Mouse (Mus musculus) hindbrain, embryonic 11.5 days (tissue): ENCODE results near the gene Slc4a10. TPM values are rescaled to one million over a fixed set of nuclear protein-coding genes. Genes with fewer than 3 reads are reported as not detected.
A peak's percentile ranks its signal among the peaks of the same experiment; 100 is the strongest.

Experiments
- ATAC-seq: fragments of 200-750 bp; cut with Nextera tagmentation; 2 replicates; pipeline ENCODE4 v1.8.0; 2017; ENCODE audit warnings: mild to moderate bottlenecking, moderate TSS enrichment, moderate library complexity; ENCODE audit not compliant: low FRiP score
- DNase-seq: peaks from one replicate; pipeline ENCODE4 v3.0.0-alpha.2; 2015; ENCODE audit warnings: low spot score
- H3K27ac ChIP-seq: fragments of 300-500 bp; sonication (generic); 2 replicates; pipeline ENCODE4 v1.5.1; 2014; ENCODE audit warnings: mild to moderate bottlenecking, low read depth, low read length
- H3K27me3 ChIP-seq: fragments of 300-500 bp; sonication (generic); 2 replicates; pipeline ENCODE4 v1.6.1; 2014; ENCODE audit warnings: mild to moderate bottlenecking, low read length, moderate library complexity, mixed read lengths; ENCODE audit not compliant: control insufficient read depth, insufficient read depth
- H3K36me3 ChIP-seq: fragments of 300-500 bp; sonication (generic); 2 replicates; pipeline ENCODE4 v1.6.1; 2014; ENCODE audit warnings: mild to moderate bottlenecking, low read length, moderate library complexity, mixed read lengths; ENCODE audit not compliant: control insufficient read depth, insufficient read depth
- H3K4me1 ChIP-seq: fragments of 300-500 bp; sonication (generic); replicated peaks from 2 replicates; pipeline ENCODE4 v1.6.1; 2014; ENCODE audit warnings: low read length, mixed read lengths; ENCODE audit not compliant: control insufficient read depth, insufficient read depth
- H3K4me2 ChIP-seq: fragments of 300-500 bp; sonication (generic); replicated peaks from 2 replicates; pipeline ENCODE4 v1.6.1; 2014; ENCODE audit warnings: mild to moderate bottlenecking, low read depth, low read length
- H3K4me3 ChIP-seq: fragments of 300-500 bp; sonication (generic); 2 replicates; pipeline ENCODE4 v1.5.1; 2014; ENCODE audit warnings: low read depth, low read length
- H3K9ac ChIP-seq: fragments of 300-500 bp; sonication (generic); 2 replicates; pipeline ENCODE4 v1.6.1; 2014; ENCODE audit warnings: low read depth, low read length
- H3K9me3 ChIP-seq: fragments of 300-500 bp; sonication (generic); 2 replicates; pipeline ENCODE4 v1.6.1; 2016; ENCODE audit warnings: low read length; ENCODE audit not compliant: control insufficient read depth
- WGBS: fragments of 180-500 bp; shearing (Covaris S2); extraction: QIAGEN DNeasy Blood & Tissue Kit; methylation state at CpG from one replicate; pipeline ENCODE4 v1.1.7; 2014; 5-methylcytosine and 5-hydroxymethylcytosine counted together
- polyA plus RNA-seq: library from polyadenylated mRNA; unstranded; fragments of >200 nt; fragmentation: Nextera tagmentation; extraction: Ambion mirVana; gene quantifications from 2 replicates; pipeline ENCODE4 v1.2.1, GENCODE M21; 2014

Slc4a10 gene
- polyA plus RNA-seq, 1 experiment from 2014 or later = 2.7 TPM

DNA sequence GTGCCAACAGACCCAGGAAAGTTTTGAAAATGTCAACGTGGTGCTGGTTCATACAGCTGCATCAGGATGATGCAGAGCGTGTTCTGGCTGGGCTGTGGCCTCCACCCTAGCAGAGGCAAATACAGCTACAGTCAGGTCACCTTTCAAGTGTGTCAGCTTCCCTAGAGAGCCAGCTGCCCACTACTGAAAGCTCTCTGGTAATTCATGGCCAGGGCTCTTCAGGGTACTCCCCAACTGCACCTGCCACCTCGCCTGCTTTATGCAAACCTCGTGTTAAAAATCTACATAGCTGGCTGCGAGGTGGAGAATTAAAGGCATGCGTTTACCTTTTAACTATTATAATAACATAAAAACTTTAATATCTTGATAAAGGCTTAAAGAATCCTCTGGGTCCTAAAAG, 298.1 kb downstream of the Slc4a10 start:
- Histone ChIP-seq H3K27me3 (no peaks in the 10 kb centered on the region), H3K9ac (no peak overlapping the region), H3K4me1 (no peaks in the 10 kb centered on the region), H3K9me3 (no peaks in the 10 kb centered on the region), H3K4me3 (no peak overlapping the region), H3K4me2 (no peak overlapping the region), H3K36me3 (no peaks in the 10 kb centered on the region), H3K27ac (no peak overlapping the region)
- ATAC-seq (no peak), DNase-seq (no peak)
- 69% methylated on average over 6 of the region's 6 CpGs for WGBS

DNA sequence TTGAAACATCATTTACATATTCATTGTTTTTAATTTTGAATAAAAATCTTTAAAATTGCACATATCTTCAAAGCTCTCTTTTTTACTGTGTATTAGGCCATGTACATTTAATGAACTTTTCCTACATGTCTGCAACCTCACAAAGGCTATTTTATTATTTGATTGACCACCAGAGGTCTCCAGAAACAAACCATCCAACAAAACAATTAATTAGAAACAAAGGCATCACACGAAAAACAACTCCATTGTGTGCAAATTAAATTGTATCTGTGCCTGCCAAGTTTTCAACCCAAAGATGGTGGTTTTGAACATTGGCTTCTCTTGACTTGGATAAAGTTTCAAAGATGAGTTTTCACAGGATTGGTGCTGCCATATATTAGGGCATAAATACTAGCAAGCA, 300.5 kb downstream of the Slc4a10 start:
- no peak overlapping the region for H3K9ac ChIP-seq
- H3K27ac ChIP-seq = no peak overlapping the region
- H3K4me3 ChIP-seq = no peak overlapping the region
- no peaks in the 10 kb centered on the region for H3K36me3 ChIP-seq
- H3K4me2 ChIP-seq = no peak overlapping the region
- DNase-seq (no peak), ATAC-seq (no peak)
- no peaks in the 10 kb centered on the region for H3K4me1 ChIP-seq
- H3K9me3 ChIP-seq = no peaks in the 10 kb centered on the region
- H3K27me3 ChIP-seq = no peaks in the 10 kb centered on the region
- 24% methylated on average over 1 of the region's 1 CpGs for WGBS

DNA sequence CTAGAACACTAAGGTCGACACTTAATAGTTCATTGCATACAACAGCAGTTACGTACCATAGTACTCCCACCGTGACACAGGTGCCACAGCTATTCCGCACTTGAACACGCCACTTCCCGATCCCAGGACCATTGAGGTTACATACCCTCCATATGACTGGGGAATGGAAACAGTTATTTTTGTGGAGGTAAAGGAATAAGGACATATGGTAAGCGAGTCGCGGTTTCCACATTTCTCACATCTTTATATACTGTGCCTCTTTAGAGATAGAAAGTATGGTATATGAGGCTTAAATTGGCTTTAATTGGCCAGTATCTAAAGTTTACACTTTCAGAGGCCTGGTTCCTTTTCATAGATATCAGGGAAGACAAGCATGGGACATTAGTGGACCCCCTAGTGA, 301.5 kb downstream of the Slc4a10 start:
- DNase-seq (no peak), ATAC-seq (no peak)
- no peaks in the 10 kb centered on the region for H3K4me1 ChIP-seq
- H3K9ac ChIP-seq = no peak overlapping the region
- H3K9me3 ChIP-seq = no peaks in the 10 kb centered on the region
- H3K4me3 ChIP-seq = no peak overlapping the region
- no peaks in the 10 kb centered on the region for H3K36me3 ChIP-seq
- no peak overlapping the region for H3K27ac ChIP-seq
- no peak overlapping the region for H3K4me2 ChIP-seq
- WGBS = 95% methylated on average over 9 of the region's 9 CpGs
- no peaks in the 10 kb centered on the region for H3K27me3 ChIP-seq

DNA sequence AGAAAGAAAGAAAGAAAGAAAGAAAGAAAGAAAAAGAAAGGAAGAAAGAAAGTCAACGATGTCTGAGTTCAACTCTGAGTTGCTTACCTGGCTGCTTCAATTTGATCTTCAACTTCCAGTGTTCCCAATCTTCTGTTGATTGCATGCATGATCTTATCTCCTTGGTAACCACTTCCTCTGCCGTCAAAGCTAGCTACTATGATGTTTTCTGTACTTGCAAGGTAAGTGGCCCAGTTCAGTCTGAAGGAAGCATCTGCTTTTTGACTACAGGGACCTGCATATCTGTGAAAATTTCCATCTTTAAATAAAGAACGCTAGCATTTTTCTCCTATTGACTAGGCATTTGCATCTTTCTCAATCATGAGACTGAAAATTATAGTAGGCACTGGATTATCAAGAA, 305.8 kb downstream of the Slc4a10 start:
- no peak overlapping the region for H3K27ac ChIP-seq
- no peak overlapping the region for H3K9ac ChIP-seq
- 86% methylated on average over 3 of the region's 3 CpGs for WGBS
- ATAC-seq (no peak), DNase-seq (no peak)
- no peaks in the 10 kb centered on the region for H3K4me1 ChIP-seq
- H3K9me3 ChIP-seq = no peaks in the 10 kb centered on the region
- no peaks in the 10 kb centered on the region for H3K36me3 ChIP-seq
- H3K4me2 ChIP-seq = no peak overlapping the region
- no peak overlapping the region for H3K4me3 ChIP-seq
- H3K27me3 ChIP-seq = no peaks in the 10 kb centered on the region

DNA sequence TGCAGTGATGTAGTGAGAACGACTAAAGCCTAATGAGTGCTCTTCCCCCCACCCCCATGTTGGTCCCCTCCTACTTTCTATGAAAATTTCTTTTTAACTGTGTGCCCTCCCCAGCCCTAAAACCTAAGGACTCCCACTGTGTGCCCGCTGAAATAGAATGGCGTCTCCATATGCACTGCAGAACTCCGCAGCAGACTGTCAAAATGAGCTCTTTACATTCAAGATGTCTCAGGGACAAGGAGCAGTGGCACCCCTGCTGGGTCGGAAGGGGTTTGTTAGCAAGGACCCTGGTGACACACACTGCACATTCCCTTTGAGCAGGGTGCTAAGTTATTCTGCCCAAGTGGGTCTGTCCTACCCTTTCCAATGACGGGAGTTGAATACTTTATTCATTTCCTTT, 309.5 kb downstream of the Slc4a10 start:
- ATAC-seq = peak; percentile 53
- DNase-seq = peak; percentile 6
- no peak overlapping the region for H3K27ac ChIP-seq
- no peak overlapping the region for H3K4me2 ChIP-seq
- H3K4me1 ChIP-seq = no peaks in the 10 kb centered on the region
- no peaks in the 10 kb centered on the region for H3K27me3 ChIP-seq
- no peaks in the 10 kb centered on the region for H3K36me3 ChIP-seq
- H3K4me3 ChIP-seq = no peak overlapping the region
- 43% methylated on average over 6 of the region's 6 CpGs for WGBS
- no peak overlapping the region for H3K9ac ChIP-seq
- H3K9me3 ChIP-seq = no peaks in the 10 kb centered on the region

DNA sequence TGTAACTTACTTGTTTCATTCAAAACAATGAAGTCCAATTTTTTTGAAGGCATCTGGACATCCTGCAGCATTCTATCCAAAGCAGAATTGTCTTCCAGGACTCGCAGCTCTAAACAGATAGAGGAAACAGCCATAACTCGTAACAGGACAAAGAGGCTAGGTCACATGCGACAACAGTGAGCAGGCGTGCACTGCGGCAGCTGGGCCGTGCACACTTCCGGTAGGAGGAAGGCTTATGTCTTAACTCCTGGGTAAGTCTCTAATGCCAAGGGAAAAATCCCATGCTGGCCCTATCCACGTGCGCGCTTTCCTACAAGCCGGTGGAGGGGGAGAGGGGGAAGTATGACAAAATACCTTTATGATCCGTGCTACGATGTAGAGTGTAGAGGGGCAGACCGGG, 310.3 kb downstream of the Slc4a10 start:
- H3K9me3 ChIP-seq = no peaks in the 10 kb centered on the region
- 88% methylated on average over 14 of the region's 14 CpGs for WGBS
- no peak for ATAC-seq

DNA sequence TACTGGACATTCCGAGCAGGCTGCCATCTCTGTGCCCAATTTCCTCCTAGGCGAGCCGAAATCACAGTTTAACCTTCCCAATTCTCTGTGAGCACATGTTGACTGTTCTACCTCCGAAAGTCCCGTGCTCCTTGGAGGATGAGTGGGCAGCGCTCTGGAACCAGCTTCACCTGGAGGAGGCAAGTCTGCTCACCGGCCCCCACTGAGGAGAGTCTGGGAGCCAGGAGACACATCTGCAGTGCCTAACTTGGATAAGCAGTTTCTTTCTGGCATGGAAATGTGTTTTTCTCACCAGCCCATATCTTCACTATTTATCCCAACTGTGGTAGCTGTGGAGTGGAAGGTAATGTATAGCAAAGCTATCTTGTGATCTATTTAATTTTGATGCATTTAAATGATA, 311.0 kb downstream of the Slc4a10 start:
- no peaks in the 10 kb centered on the region for H3K9me3 ChIP-seq
- H3K9ac ChIP-seq = no peak overlapping the region
- H3K27ac ChIP-seq = no peak overlapping the region
- DNase-seq = no peak
- no peak for ATAC-seq
- no peak overlapping the region for H3K4me2 ChIP-seq
- no peaks in the 10 kb centered on the region for H3K4me1 ChIP-seq
- H3K4me3 ChIP-seq = no peak overlapping the region
- H3K36me3 ChIP-seq = no peaks in the 10 kb centered on the region
- no peaks in the 10 kb centered on the region for H3K27me3 ChIP-seq
- WGBS = 87% methylated on average over 7 of the region's 7 CpGs

More for the DNA sequence above, 310.3 kb downstream of the Slc4a10 start:
- H3K36me3 ChIP-seq = no peaks in the 10 kb centered on the region
- H3K27me3 ChIP-seq = no peaks in the 10 kb centered on the region
- no peak for DNase-seq
- H3K4me2 ChIP-seq = no peak overlapping the region
- H3K9ac ChIP-seq = no peak overlapping the region
- H3K27ac ChIP-seq = no peak overlapping the region
- no peak overlapping the region for H3K4me3 ChIP-seq
- H3K4me1 ChIP-seq = no peaks in the 10 kb centered on the region

DNA sequence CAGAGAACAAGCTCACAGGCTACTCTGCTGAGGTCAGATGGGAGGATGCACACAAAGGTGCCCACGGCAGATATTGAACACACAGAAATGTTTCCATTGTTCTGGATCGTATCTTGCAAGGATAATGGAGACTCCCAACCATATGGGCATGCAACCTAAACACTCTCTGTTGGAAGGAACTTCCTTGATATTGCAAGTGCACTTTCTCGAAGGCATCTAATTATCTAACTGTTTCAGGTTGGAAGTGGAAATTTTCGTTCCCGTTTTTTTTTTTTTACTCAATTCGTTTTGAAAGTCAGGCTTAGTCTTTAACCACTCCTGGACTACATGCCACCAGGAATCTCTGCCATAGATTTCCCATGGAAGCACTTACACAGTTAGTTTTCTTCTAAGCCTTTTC, 314.6 kb downstream of the Slc4a10 start:
- 86% methylated on average over 6 of the region's 6 CpGs for WGBS
- H3K4me2 ChIP-seq = no peak overlapping the region
- H3K27ac ChIP-seq = no peak overlapping the region
- H3K9me3 ChIP-seq = no peaks in the 10 kb centered on the region
- H3K4me1 ChIP-seq = no peaks in the 10 kb centered on the region
- H3K36me3 ChIP-seq = no peaks in the 10 kb centered on the region
- DNase-seq = no peak
- no peak overlapping the region for H3K9ac ChIP-seq
- no peak for ATAC-seq
- no peak overlapping the region for H3K4me3 ChIP-seq
- H3K27me3 ChIP-seq = no peaks in the 10 kb centered on the region

DNA sequence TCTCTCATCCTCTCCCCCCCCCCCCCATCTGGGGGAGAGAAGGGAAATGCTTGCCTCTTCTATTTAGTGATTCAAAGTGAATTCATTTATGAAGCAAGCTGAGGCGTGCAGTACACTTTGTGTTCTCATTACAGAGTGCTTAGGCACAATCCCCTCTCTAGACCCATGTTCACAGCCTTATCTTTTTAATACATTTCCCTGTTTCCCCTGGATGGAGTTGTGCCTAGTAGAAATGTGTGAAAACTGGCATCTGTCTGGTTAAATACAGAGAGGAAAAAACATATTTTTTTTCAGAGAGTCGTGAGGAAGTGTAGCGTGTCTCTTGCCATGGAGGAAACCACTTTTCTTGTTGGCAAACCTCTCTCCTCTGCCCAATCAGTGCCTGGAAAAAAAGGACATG, 315.3 kb downstream of the Slc4a10 start:
- H3K36me3 ChIP-seq = no peaks in the 10 kb centered on the region
- ATAC-seq = no peak
- WGBS = 92% methylated on average over 3 of the region's 3 CpGs
- H3K4me1 ChIP-seq = no peaks in the 10 kb centered on the region
- H3K4me2 ChIP-seq = no peak overlapping the region
- H3K4me3 ChIP-seq = no peak overlapping the region
- H3K27ac ChIP-seq = no peak overlapping the region
- DNase-seq = no peak
- H3K27me3 ChIP-seq = no peaks in the 10 kb centered on the region
- no peaks in the 10 kb centered on the region for H3K9me3 ChIP-seq
- no peak overlapping the region for H3K9ac ChIP-seq
